Mouse (Mus musculus) urinary bladder, postnatal 0 days (tissue): ENCODE data around the gene 4933427I04Rik. TPM values are rescaled to one million over a fixed set of nuclear protein-coding genes. Genes with fewer than 3 reads are reported as not detected.

Source experiments
- polyA plus RNA-seq: library from polyadenylated mRNA; unstranded; fragments of >200 nt; fragmentation: Nextera tagmentation; extraction: Ambion mirVana; gene quantifications from 2 replicates; pipeline ENCODE4 v1.2.1, GENCODE M21; 2015

Gene 4933427I04Rik
- polyA plus RNA-seq = not detected in 2 replicates

GRCm38 (mm10) chr4:123859379-123859778 is at the start of gene 4933427I04Rik:
4933427I04Rik (plus strand) TSS chr4:123859679.

GRCm38 (mm10) chr4:123904333-123905125 is 45.0 kb downstream of the 4933427I04Rik start, which contains the start of gene Mycbp:
Mycbp (plus strand) TSS chr4:123904832.

Other genes starting within 250 kb of the 4933427I04Rik start
- gene Macf1, start 175.3 kb upstream of the 4933427I04Rik start, polyA plus RNA-seq = 28.9 and 34.6 TPM in 2 replicates
- gene Ndufs5, start 141.5 kb upstream of the 4933427I04Rik start, polyA plus RNA-seq = 391 and 407 TPM in 2 replicates
- 39.9 and 47.0 TPM in 2 replicates for gene Akirin1, start 109.3 kb upstream of the 4933427I04Rik start, polyA plus RNA-seq
- 10.7 and 11.2 TPM in 2 replicates for gene Rhbdl2, start 71.8 kb upstream of the 4933427I04Rik start, polyA plus RNA-seq
- gene Mycbp, start 45.2 kb downstream of the 4933427I04Rik start, polyA plus RNA-seq = 45.4 and 49.1 TPM in 2 replicates
- gene Rragc, start 57.8 kb downstream of the 4933427I04Rik start, polyA plus RNA-seq = 42.6 and 48.2 TPM in 2 replicates
- gene 4930535I16Rik, start 58.3 kb downstream of the 4933427I04Rik start, polyA plus RNA-seq = not detected in 2 replicates